Mouse (Mus musculus): ENCODE results near the gene Gtf2b. TPM values are rescaled to one million over a fixed set of nuclear protein-coding genes. Genes with fewer than 3 reads are reported as not detected.

Gene Gtf2b
- 65.4 and 73.9 TPM in 2 replicates for polyA plus RNA-seq (2015; fragmentation: Nextera tagmentation; extraction: Ambion mirVana)

DNA sequence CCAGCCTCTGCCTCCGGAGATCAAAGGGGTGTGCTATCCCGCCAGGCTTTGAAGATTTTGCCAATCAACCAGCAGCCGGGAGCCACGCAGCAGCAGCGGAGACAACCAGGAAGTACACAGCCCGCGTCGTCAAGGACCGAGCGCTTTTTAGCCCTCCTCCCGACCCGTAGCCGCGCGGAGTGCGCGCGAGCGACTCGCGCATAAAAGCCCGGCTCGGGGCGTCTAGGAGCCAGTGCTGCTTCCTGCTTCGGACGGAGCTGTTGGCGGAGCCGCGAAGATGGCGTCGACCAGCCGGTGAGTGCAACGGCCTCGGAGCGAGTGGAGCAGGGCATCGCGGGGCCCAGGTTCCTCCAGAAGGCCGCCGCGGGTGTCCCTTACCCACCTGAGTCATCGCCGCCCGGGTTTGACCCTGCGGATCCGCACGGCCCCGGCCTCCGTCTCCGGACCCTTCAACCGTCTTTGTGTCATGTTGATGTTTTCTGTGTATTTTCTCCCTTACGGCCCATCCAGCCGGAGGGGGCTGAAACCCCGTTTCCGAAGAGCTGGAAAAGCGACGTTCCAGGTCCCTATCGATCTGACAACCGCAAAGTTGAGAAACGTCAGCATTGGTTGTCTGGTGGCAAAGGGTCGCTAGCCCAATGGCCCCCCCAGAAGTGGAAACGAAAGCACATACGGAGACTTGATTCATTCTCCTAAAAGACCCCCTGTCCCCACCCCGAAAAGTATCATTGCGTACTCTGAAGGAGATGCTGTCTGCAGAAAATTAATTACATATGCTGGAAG, at the start of gene Gtf2b:
Gene Gtf2b (plus strand): TSS at position 51 of the 783 bp plus-strand sequence.
- peak within 1 kb of the TSS; percentile 88 for H3K4me3 ChIP-seq (ENCODE audit: low read depth, low read length)
- peak; percentile 99 for ATAC-seq
- no peaks in the 10 kb centered on the region for H3K9me3 ChIP-seq (replicated peaks; ENCODE audit: control insufficient read depth, low read length, poor library complexity, severe bottlenecking)
- no peaks in the 10 kb centered on the region for H3K27me3 ChIP-seq (ENCODE audit: control insufficient read depth, insufficient read depth, low read depth, low read length)
- H3K4me2 ChIP-seq (ENCODE audit: low read length), result peak within 1 kb of the TSS; percentile 79
- under 1% methylated on average over 64 of the region's 64 CpGs for WGBS
- H3K36me3 ChIP-seq (ENCODE audit: control insufficient read depth, insufficient read depth, low read length), result no peaks in the 10 kb centered on the region
- peak within 1 kb of the TSS; percentile 90 for H3K9ac ChIP-seq (ENCODE audit: low read depth, low read length)
- H3K4me1 ChIP-seq (ENCODE audit: control insufficient read depth, insufficient read depth, low read length), result peaks cover 17% of the 10 kb centered on the region
- H3K27ac ChIP-seq (ENCODE audit: low read length), result peak within 1 kb of the TSS; percentile 89

DNA sequence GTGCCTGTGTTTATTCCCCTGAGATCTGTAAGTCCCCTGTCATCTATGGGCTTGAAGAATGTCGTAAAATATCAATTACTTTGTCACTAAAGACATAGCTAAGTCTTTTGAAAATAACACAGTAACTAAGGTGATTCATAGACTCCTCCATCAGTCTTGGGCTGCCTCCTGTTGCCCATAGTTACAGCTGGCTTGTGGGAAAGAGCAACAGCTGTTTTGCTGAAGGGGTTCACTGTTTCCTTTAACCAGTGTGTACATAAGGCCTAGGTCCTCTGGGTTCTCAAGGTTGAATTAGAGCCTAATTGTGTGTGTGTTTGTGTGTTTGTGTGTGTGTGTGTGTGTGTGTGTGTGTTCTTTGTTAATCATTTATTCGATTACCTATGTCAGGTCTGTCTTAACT, 39.4 kb upstream of the Gtf2b start:
- WGBS, result 70% methylated on average over 2 of the region's 2 CpGs
- H3K27ac ChIP-seq (ENCODE audit: low read length), result no peak overlapping the region
- no peak overlapping the region for H3K4me2 ChIP-seq (ENCODE audit: low read length)
- H3K36me3 ChIP-seq (ENCODE audit: control insufficient read depth, insufficient read depth, low read length), result no peaks in the 10 kb centered on the region
- no peaks in the 10 kb centered on the region for H3K27me3 ChIP-seq (ENCODE audit: control insufficient read depth, insufficient read depth, low read depth, low read length)
- no peaks in the 10 kb centered on the region for H3K9me3 ChIP-seq (replicated peaks; ENCODE audit: control insufficient read depth, low read length, poor library complexity, severe bottlenecking)
- no peak overlapping the region for H3K4me3 ChIP-seq (ENCODE audit: low read depth, low read length)
- H3K9ac ChIP-seq (ENCODE audit: low read depth, low read length), result no peak overlapping the region
- H3K4me1 ChIP-seq (ENCODE audit: control insufficient read depth, insufficient read depth, low read length), result peaks cover 2% of the 10 kb centered on the region; the same call in 1 of the 2 replicates
- no peak; the same call in 1 of the 2 replicates for ATAC-seq

DNA sequence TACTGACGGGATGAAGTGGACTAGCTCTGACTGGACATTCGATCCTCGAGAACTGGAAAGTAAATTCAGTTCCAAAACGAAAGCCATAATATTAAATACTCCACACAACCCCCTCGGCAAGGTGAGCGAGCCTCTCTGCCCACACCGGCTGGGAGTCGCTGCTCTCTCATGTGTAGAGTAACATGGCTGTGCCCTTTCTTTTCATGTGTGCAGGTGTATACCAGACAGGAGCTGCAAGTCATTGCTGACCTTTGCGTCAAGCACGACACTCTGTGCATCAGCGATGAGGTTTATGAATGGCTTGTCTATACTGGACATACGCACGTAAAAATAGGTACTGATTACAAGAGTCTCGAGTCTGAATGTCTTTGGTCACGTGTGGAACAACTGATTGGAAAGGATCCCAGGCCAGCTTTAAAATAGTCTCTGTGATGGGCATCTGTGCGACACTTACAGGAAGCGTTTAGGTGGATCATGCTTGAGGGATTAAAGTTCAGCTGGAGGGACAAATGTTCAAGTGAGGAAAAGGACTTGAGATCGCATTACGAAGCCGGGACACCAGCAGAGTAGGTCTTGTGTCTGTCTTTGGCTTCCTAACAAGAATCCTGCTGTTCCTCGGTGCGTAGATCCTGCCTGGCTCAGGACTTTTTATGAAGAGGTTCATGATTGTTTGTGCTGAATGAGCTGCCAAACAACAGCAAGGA, 38.7 kb upstream of the Gtf2b start:
- H3K27me3 ChIP-seq (ENCODE audit: control insufficient read depth, insufficient read depth, low read depth, low read length), result no peaks in the 10 kb centered on the region
- no peak overlapping the region for H3K27ac ChIP-seq (ENCODE audit: low read length)
- ATAC-seq, result no peak
- H3K9ac ChIP-seq (ENCODE audit: low read depth, low read length), result no peak overlapping the region
- no peak overlapping the region for H3K4me2 ChIP-seq (ENCODE audit: low read length)
- no peak overlapping the region for H3K4me3 ChIP-seq (ENCODE audit: low read depth, low read length)
- 85% methylated on average over 22 of the region's 22 CpGs for WGBS
- H3K36me3 ChIP-seq (ENCODE audit: control insufficient read depth, insufficient read depth, low read length), result no peaks in the 10 kb centered on the region
- no peaks in the 10 kb centered on the region for H3K9me3 ChIP-seq (replicated peaks; ENCODE audit: control insufficient read depth, low read length, poor library complexity, severe bottlenecking)
- peaks cover 2% of the 10 kb centered on the region; the same call in 1 of the 2 replicates for H3K4me1 ChIP-seq (ENCODE audit: control insufficient read depth, insufficient read depth, low read length)

DNA sequence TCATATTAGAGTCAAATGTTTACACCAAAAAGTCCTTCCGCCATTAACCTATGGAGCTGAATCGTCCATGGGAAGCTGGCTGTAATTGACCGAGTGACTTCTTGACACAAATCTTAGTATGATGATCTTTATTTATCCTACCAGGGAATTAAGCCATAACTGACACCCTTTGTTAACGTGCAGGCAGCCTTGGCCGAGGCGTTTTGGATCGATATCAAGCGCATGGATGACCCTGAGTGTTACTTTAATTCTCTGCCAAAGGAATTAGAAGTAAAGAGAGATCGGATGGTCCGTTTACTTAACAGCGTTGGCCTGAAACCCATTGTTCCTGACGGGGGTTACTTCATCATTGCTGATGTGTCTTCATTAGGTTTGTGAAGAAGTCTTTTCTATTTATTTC, 30.6 kb upstream of the Gtf2b start:
- Histone ChIP-seq H3K9ac (ENCODE audit: low read depth, low read length) (no peak overlapping the region), H3K27ac (ENCODE audit: low read length) (no peak overlapping the region), H3K9me3 (replicated peaks; ENCODE audit: control insufficient read depth, low read length, poor library complexity, severe bottlenecking) (no peaks in the 10 kb centered on the region), H3K4me2 (ENCODE audit: low read length) (no peak overlapping the region), H3K27me3 (ENCODE audit: control insufficient read depth, insufficient read depth, low read depth, low read length) (no peaks in the 10 kb centered on the region), H3K4me1 (ENCODE audit: control insufficient read depth, insufficient read depth, low read length) (no peaks in the 10 kb centered on the region), H3K4me3 (ENCODE audit: low read depth, low read length) (no peak overlapping the region), H3K36me3 (ENCODE audit: control insufficient read depth, insufficient read depth, low read length) (no peaks in the 10 kb centered on the region)
- WGBS, result 53% methylated on average over 12 of the region's 12 CpGs
- ATAC-seq, result no peak

DNA sequence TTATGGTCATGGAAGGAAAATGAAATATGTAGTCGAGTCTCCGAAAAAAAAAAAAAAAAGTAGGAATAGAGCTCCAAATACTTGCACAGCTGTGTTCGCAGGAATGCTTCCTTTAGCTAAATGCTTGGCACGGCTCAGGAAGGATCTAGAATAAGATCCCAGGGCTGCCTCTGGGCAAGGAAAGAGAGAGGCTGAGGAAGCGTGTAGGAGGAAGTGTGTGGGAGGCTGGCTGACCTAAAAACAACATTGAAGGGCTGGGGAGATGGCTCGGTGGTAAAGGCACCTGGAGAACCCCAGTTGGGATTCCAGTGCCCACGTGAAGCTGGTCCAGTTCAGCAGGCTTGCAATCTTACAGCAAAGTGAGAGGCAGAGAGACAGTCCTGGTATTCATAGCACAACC, 23.9 kb upstream of the Gtf2b start:
- no peak overlapping the region for H3K4me2 ChIP-seq (ENCODE audit: low read length)
- no peak overlapping the region for H3K27ac ChIP-seq (ENCODE audit: low read length)
- H3K4me3 ChIP-seq (ENCODE audit: low read depth, low read length), result no peak overlapping the region
- no peaks in the 10 kb centered on the region for H3K36me3 ChIP-seq (ENCODE audit: control insufficient read depth, insufficient read depth, low read length)
- ATAC-seq, result no peak
- H3K27me3 ChIP-seq (ENCODE audit: control insufficient read depth, insufficient read depth, low read depth, low read length), result no peaks in the 10 kb centered on the region
- no peaks in the 10 kb centered on the region for H3K4me1 ChIP-seq (ENCODE audit: control insufficient read depth, insufficient read depth, low read length)
- H3K9me3 ChIP-seq (replicated peaks; ENCODE audit: control insufficient read depth, low read length, poor library complexity, severe bottlenecking), result no peaks in the 10 kb centered on the region
- H3K9ac ChIP-seq (ENCODE audit: low read depth, low read length), result no peak overlapping the region
- WGBS, result 83% methylated on average over 7 of the region's 7 CpGs

DNA sequence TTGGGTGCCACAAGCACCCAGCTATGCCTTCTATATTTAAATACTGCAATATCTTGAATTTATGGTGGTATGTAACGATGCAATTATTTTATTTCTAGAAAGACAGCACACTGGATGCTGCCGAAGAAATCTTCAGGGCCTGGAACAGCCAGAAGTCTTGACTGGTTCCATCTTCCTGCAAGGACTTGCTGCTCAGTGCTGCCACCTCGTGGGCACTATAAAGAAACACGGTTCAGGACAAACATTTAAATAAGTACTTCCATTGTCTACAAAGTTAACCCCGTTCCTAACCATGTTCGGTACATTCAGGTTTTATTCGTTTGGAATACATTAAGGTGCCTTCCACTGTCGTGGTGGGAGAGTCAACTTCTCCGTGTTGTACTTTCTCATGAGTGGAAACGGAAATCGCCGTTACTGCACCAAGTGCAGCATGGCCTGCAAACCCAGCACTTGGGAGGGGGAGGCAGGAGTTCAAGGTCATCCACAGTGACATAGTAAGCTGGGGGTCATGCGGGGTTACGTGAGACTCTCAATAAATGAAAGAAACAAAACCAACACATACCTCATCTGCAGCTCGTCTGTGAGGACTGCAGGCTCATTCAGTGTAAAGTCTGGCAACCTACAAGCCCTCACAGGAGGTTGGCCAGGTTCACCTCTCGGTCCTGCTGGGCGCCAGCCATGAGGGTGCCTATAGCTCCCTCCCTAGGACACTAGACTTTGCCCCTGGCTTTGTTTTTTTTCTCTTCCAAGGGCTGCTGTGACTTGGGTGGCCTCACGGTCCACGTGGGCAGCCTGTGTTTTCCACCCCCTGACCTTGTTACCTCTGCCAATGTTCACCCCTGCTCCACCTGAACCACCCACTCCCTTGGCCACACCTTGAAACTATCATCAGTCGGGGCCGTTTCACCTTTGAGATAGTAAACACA, 20.6 kb upstream of the Gtf2b start:
- WGBS, result 57% methylated on average over 21 of the region's 21 CpGs
- H3K4me2 ChIP-seq (ENCODE audit: low read length), result no peak overlapping the region
- H3K4me1 ChIP-seq (ENCODE audit: control insufficient read depth, insufficient read depth, low read length), result no peaks in the 10 kb centered on the region
- H3K36me3 ChIP-seq (ENCODE audit: control insufficient read depth, insufficient read depth, low read length), result no peaks in the 10 kb centered on the region
- no peaks in the 10 kb centered on the region for H3K27me3 ChIP-seq (ENCODE audit: control insufficient read depth, insufficient read depth, low read depth, low read length)
- peak; percentile 17; the same call in 1 of the 2 replicates for ATAC-seq
- H3K9ac ChIP-seq (ENCODE audit: low read depth, low read length), result no peak overlapping the region
- no peak overlapping the region for H3K27ac ChIP-seq (ENCODE audit: low read length)
- no peak overlapping the region for H3K4me3 ChIP-seq (ENCODE audit: low read depth, low read length)
- H3K9me3 ChIP-seq (replicated peaks; ENCODE audit: control insufficient read depth, low read length, poor library complexity, severe bottlenecking), result no peaks in the 10 kb centered on the region

DNA sequence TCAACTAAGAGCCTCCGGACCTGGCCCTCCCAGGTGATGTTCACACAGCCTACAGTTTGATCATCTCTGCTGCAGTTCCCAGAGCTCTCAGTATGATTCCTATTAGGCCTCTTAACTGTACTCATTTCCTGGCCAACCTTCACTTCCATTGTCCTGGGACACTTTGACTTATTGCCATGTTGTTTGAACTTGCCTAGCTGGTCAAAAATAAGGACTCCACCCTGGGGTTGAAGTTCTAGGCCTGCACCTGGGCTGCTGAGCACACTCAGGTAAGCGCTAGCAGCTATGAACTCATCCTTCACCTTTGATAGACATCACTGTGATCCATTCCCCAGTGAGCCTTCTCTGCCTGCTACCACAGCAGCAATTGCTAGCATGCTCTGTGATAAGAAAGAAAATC, 19.8 kb upstream of the Gtf2b start:
- Histone ChIP-seq H3K9me3 (replicated peaks; ENCODE audit: control insufficient read depth, low read length, poor library complexity, severe bottlenecking) (no peaks in the 10 kb centered on the region), H3K4me1 (ENCODE audit: control insufficient read depth, insufficient read depth, low read length) (no peaks in the 10 kb centered on the region), H3K36me3 (ENCODE audit: control insufficient read depth, insufficient read depth, low read length) (no peaks in the 10 kb centered on the region), H3K27ac (ENCODE audit: low read length) (no peak overlapping the region), H3K4me3 (ENCODE audit: low read depth, low read length) (no peak overlapping the region), H3K9ac (ENCODE audit: low read depth, low read length) (no peak overlapping the region), H3K27me3 (ENCODE audit: control insufficient read depth, insufficient read depth, low read depth, low read length) (no peaks in the 10 kb centered on the region), H3K4me2 (ENCODE audit: low read length) (no peak overlapping the region)
- WGBS, result 91% methylated on average over 2 of the region's 2 CpGs
- no peak for ATAC-seq

DNA sequence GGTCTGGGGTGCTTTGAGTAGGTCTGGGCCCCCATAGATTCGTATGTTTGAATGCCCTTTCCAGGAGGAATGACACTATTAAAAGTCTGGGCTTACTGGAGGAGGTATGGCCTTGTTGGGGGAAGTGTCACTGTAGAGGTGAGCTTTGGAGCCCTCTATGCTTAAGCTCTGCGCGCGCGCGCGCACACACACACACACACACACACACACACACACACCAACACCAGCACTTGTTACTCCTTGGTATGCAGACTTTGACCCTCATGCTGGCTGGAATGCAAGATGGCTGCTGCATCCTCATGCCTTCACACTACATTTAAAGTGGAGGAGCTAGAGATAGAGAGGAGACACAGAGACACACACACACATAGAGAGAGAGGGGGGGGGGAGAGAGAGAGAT, 17.2 kb upstream of the Gtf2b start:
- H3K4me2 ChIP-seq (ENCODE audit: low read length), result no peak overlapping the region
- no peaks in the 10 kb centered on the region for H3K27me3 ChIP-seq (ENCODE audit: control insufficient read depth, insufficient read depth, low read depth, low read length)
- H3K36me3 ChIP-seq (ENCODE audit: control insufficient read depth, insufficient read depth, low read length), result no peaks in the 10 kb centered on the region
- no peak for ATAC-seq
- H3K9me3 ChIP-seq (replicated peaks; ENCODE audit: control insufficient read depth, low read length, poor library complexity, severe bottlenecking), result no peaks in the 10 kb centered on the region
- no peak overlapping the region for H3K4me3 ChIP-seq (ENCODE audit: low read depth, low read length)
- WGBS, result 95% methylated on average over 7 of the region's 7 CpGs
- H3K27ac ChIP-seq (ENCODE audit: low read length), result no peak overlapping the region
- H3K4me1 ChIP-seq (ENCODE audit: control insufficient read depth, insufficient read depth, low read length), result no peaks in the 10 kb centered on the region
- no peak overlapping the region for H3K9ac ChIP-seq (ENCODE audit: low read depth, low read length)

Data from midbrain, embryonic 16.5 days (tissue).